Mouse (Mus musculus): ENCODE data around the gene Bmyc.

DNA sequence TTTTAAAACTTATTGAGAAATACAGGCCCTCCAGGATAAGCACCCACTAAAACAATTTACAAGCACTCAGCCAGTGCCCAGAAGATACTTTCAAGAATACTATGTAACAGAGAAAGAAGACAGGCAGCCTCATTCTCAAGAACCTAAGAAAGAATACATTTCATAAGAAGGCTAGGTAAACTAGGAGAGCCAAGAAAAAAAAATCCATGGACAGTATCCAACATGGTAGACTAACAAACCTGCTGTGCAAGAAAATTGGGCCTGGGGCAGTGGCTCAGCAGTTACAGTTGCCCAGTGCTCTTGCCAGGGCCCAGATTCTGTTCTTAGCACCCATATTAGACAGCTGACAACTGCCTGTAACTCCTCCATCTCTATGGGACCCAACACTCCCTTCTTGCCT is 10.7 kb downstream of the Bmyc start:
- TF ChIP-seq CTCF (IDR thresholded peaks at IDR 0.05 in 2 of 3, conservative IDR thresholded peaks at IDR 0.05 in 1 of 3; ENCODE audit: control insufficient read depth in 1 of 3, insufficient read depth in 1 of 3, low read depth in 2 of 3, low read length in 3 of 3, poor library complexity in 1 of 3, severe bottlenecking in 1 of 3), result no peak
- no peak for TF ChIP-seq ETS1 (IDR thresholded peaks at IDR 0.05; ENCODE audit: low read depth, low read length)
- TF ChIP-seq MEF2A (IDR thresholded peaks at IDR 0.05; ENCODE audit: extremely low read depth, insufficient replicate concordance, low read depth, low read length, poor library complexity, severe bottlenecking), result no peak
- TF ChIP-seq CHD2 (IDR thresholded peaks at IDR 0.05; ENCODE audit: low read length), result no peak
- TF ChIP-seq ELF1 (IDR thresholded peaks at IDR 0.05; ENCODE audit: low read depth, low read length), result no peak
- TF ChIP-seq POLR2AphosphoS2 (IDR thresholded peaks at IDR 0.05; ENCODE audit: low read length), result no peak
- TF ChIP-seq TBP (IDR thresholded peaks at IDR 0.05; ENCODE audit: low read depth, low read length), result no peak
- TF ChIP-seq MAX (IDR thresholded peaks at IDR 0.05; ENCODE audit: low read length), result no peak
- no peak for TF ChIP-seq RCOR1 (IDR thresholded peaks at IDR 0.05; ENCODE audit: low read depth, low read length)
- no peak for TF ChIP-seq NRF1 (IDR thresholded peaks at IDR 0.05; ENCODE audit: insufficient read depth, low read depth, low read length, poor library complexity, severe bottlenecking)
- no peak for TF ChIP-seq USF1 (IDR thresholded peaks at IDR 0.05; ENCODE audit: low read depth, low read length)
- no peak for TF ChIP-seq ZC3H11A (IDR thresholded peaks at IDR 0.05; ENCODE audit: low read depth, low read length)

Data from MEL (cell line).